Comparison of ENCODE assay signal across 13 mouse cellular contexts in the genomic region with DNA sequence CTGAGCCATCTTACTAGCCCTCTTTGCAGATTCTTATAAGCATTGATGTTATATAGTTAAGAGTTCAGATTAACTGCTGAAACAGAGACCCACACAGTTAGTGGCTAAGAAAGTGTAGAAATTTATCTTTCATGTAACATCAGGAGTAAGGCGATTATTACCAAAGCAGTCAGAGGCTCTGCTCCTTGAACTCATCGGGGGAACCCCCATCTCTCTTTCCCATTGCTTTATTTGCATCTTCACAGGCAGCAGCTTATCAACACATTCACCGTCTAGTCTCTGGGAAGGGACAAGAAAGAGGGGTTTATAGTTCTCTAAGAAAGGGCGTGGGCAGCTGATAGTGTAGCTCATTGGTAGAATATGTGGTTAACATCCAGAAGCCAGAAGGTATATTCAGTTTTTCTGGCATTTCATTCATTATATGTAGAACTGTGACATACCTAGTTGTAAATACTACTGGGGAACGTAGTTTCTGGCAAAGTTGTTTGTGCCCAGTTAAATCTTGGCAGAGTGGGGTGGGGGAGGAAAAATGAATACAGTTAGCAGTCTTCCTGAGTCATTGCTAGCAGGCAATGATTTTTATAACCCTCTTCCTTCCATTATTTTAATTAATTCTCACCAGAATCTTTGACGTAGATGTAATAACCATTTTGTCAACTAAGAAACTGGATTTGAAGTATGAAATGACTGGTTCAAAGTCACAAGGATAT. TPM values are rescaled to one million over a fixed set of nuclear protein-coding genes. Genes with fewer than 3 reads are reported as not detected.
DNase-seq lines count a peak whose midpoint lies in the region; ATAC-seq and TF ChIP-seq lines count a peak whose summit lies in the region.
"Had no signal": no experiment of that assay in that cellular context is flagged by ENCODE, and none has a peak within 500 bp of the region (broad histone marks: within the 10 kb centered on the region; RNA-seq: fewer than 3 reads in every experiment).

No protein-coding gene starts in this region.

- peaks cover 6% of the 10 kb centered on the region for H3K4me1 ChIP-seq in lung, adult 2 months (ENCODE audit: control insufficient read depth, insufficient read depth, low read length)
- no peaks in the 10 kb centered on the region for H3K4me1 ChIP-seq in midbrain, embryonic 10.5 days

- no peaks in the 10 kb centered on the region for H3K36me3 ChIP-seq in myocyte (ENCODE audit: control insufficient read depth, insufficient read depth)
- 0 out of 2 replicates have a peak, but pooled peaks cover 3% of the 10 kb centered on the region for H3K36me3 ChIP-seq in midbrain, embryonic 10.5 days
- H3K36me3 ChIP-seq: hindbrain, embryonic 15.5 days; neural tube, embryonic 13.5 days had no signal

- TF ChIP-seq POLR2A in lung, adult 2 months (IDR thresholded peaks at IDR 0.05; ENCODE audit: borderline replicate concordance, extremely low read depth, low read depth, low read length) = no peak
- no peak for TF ChIP-seq POLR2A in myocyte (IDR thresholded peaks at IDR 0.05; ENCODE audit: insufficient read length, low read depth)

- intact Hi-C loops in gastrocnemius, adult 2 months (cut with DNase I) = no loop called here

- H3K27ac ChIP-seq in gastrocnemius, adult 2 months = peak overlapping the region; percentile 68
- H3K27ac ChIP-seq in midbrain, embryonic 10.5 days (replicated peaks) = no peak overlapping the region
- H3K27ac ChIP-seq: kidney, postnatal 0 days; neural tube, embryonic 13.5 days had no signal

- H3K27me3 ChIP-seq in myocyte (ENCODE audit: control insufficient read depth, insufficient read depth, insufficient read length) = no peaks in the 10 kb centered on the region
- H3K27me3 ChIP-seq in midbrain, embryonic 10.5 days (ENCODE audit: low read depth, poor library complexity, severe bottlenecking) = no peaks in the 10 kb centered on the region
- H3K27me3 ChIP-seq: hindbrain, embryonic 15.5 days; neural tube, embryonic 13.5 days had no signal

- peak overlapping the region; percentile 42 for H3K4me3 ChIP-seq in gastrocnemius, adult 2 months
- H3K4me3 ChIP-seq in lung, adult 2 months (replicated peaks; ENCODE audit: extremely low read depth, low read depth, low read length) = no peak overlapping the region
- H3K4me3 ChIP-seq in myocyte = peak overlapping the region; percentile 12
- no peak overlapping the region for H3K4me3 ChIP-seq in midbrain, embryonic 10.5 days
- H3K4me3 ChIP-seq: hindbrain, embryonic 15.5 days; neural tube, embryonic 13.5 days had no signal

- no peaks in the 10 kb centered on the region for H3K9me3 ChIP-seq in midbrain, embryonic 10.5 days (replicated peaks)
- H3K9me3 ChIP-seq: hindbrain, embryonic 15.5 days; neural tube, embryonic 13.5 days had no signal

- DNase-seq in gastrocnemius, adult 2 months = no peak
- DNase-seq in gastrocnemius, adult 8-10 months (ENCODE audit: low spot score in 2 of 2) = no peak
- DNase-seq in lung, postnatal 10 days = peak; percentile 5
- DNase-seq in lung, adult 2 months = no peak
- no peak for DNase-seq in cerebellum, adult 8-10 months
- no peak for DNase-seq in midbrain, embryonic 10.5 days (ENCODE audit: low spot score)
- DNase-seq: retina, postnatal 1 day had no signal

- 41% methylated on average over 6 of the region's 6 CpGs for WGBS in lung, adult 2 months
- WGBS in midbrain, embryonic 10.5 days = 69% methylated on average over 6 of the region's 6 CpGs

- no peak overlapping the region for H3ac ChIP-seq in myocyte (ENCODE audit: control insufficient read depth, insufficient read length)

- no peak for TF ChIP-seq CTCF in gastrocnemius, adult 2 months (IDR thresholded peaks at IDR 0.05)
- no peak for TF ChIP-seq CTCF in lung, adult 2 months (IDR thresholded peaks at IDR 0.05; ENCODE audit: insufficient read depth, low read length)

- 0 out of 2 replicates have a peak, but pooled peaks have one; percentile 11 for ATAC-seq in common myeloid progenitor, adult 5-6 weeks (replicated peaks; ENCODE audit: low read depth, poor library complexity, severe bottlenecking)
- ATAC-seq: midbrain, embryonic 16.5 days had no signal

- peak overlapping the region; percentile 93 for H3K4me2 ChIP-seq in myocyte (ENCODE audit: low read depth)
- H3K4me2 ChIP-seq: hindbrain, embryonic 15.5 days; neural tube, embryonic 13.5 days had no signal

- H3K79me2 ChIP-seq in myocyte (ENCODE audit: control insufficient read depth, insufficient read depth) = peaks cover 20% of the 10 kb centered on the region

TF ChIP-seq in myocyte, 11 proteins besides CTCF, POLR2A, EP300 and RAD21:
- TF ChIP-seq POLR2AphosphoS2 (IDR thresholded peaks at IDR 0.05; ENCODE audit: insufficient read length, low read depth) = no peak
- TF ChIP-seq MAX (IDR thresholded peaks at IDR 0.05; ENCODE audit: low read depth) = no peak
- TF ChIP-seq TCF3 (IDR thresholded peaks at IDR 0.05; ENCODE audit: insufficient read length, low read depth) = no peak
- TF ChIP-seq USF1 (IDR thresholded peaks at IDR 0.05; ENCODE audit: low read depth) = no peak
- TF ChIP-seq SRF (IDR thresholded peaks at IDR 0.05; ENCODE audit: control insufficient read depth, insufficient read length, low read depth) = no peak
- TF ChIP-seq CEBPB (IDR thresholded peaks at IDR 0.05; ENCODE audit: insufficient read depth, poor library complexity, severe bottlenecking) = no peak
- no peak for TF ChIP-seq E2F4 (IDR thresholded peaks at IDR 0.05; ENCODE audit: insufficient read depth)
- TF ChIP-seq REST (IDR thresholded peaks at IDR 0.05; ENCODE audit: insufficient read depth, insufficient read length) = no peak
- TF ChIP-seq MYOG (IDR thresholded peaks at IDR 0.05; ENCODE audit: control insufficient read depth in 1 of 3, insufficient read depth in 1 of 3, insufficient read length in 2 of 3, low read depth in 2 of 3) = no peak
- TF ChIP-seq MYOD1 (IDR thresholded peaks at IDR 0.05; ENCODE audit: control insufficient read depth in 1 of 3, insufficient read length in 2 of 3, low read depth in 2 of 3) = no peak
- TF ChIP-seq TCF12 (IDR thresholded peaks at IDR 0.05; ENCODE audit: insufficient read depth, poor library complexity, severe bottlenecking) = no peak

RNA-seq across cellular contexts. Expression of a gene that starts 26.1 kb away (rescaled TPM):
- 10 to 100 TPM; 43.6 to 44.3 TPM for total RNA-seq in gastrocnemius, adult 2 months (2021)
- 10 to 100 TPM; 39.0 to 44.3 (median 40.7) TPM for total RNA-seq in gastrocnemius, adult 8-10 months (2022)
- polyA plus RNA-seq in lung, adult 2 months (2012; rRNA removed) = 84.8 and 96.6 TPM in 2 replicates
- total RNA-seq in common myeloid progenitor, adult 5-6 weeks (2017) = 12.2 and 17.0 TPM in 2 replicates
- 21.7 TPM for polyA plus RNA-seq in myocyte (2012; fragmentation: generic; extraction: Trizol)
- 29.3 and 37.3 TPM in 2 replicates for polyA plus RNA-seq in midbrain, embryonic 10.5 days (2016; fragmentation: Nextera tagmentation; extraction: Ambion mirVana)

Comparison
In these comparisons a context has a peak if more than half of its experiments do, and no peak if none do; other contexts are left out.
1. H3K4me3 ChIP-seq: peak in gastrocnemius, adult 2 months (single experiment) and myocyte (single experiment); none in lung, adult 2 months (single experiment) and midbrain, embryonic 10.5 days (single experiment).